Mouse (Mus musculus) CD4-positive, CD25-positive, alpha-beta regulatory T cell, adult 4 months (primary cell): ENCODE measurements at regions not wholly inside any gene's neighbourhood (a gene's known extent, or its start where the extent isn't known, plus 50 kb on each side); places are given as distances from the start of the nearest gene placed in this dataset.

Experiments
- ATAC-seq: one replicate; pipeline ENCODE4 v1.8.0; 2017

DNA sequence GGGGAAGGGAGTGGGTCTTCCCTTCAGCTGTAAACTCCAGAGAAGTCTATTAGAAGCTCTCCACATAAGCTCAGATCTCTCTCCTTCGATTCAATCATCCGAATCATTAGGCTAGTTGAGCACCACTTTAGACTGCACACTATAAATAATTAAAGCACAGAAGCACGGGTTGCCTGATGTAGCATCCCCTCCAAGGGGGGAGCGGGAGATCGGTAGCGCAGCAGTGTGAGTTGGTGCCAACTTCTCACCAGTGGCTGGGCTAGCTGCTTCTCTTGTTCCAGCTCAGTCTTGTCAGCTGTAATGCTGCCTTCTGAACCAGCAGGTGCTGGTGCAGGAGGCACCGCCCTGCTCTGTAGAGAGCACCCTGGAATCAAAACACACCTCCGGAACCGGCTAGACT is 78.6 kb downstream of the A830031A19Rik start:
- no peak for ATAC-seq

DNA sequence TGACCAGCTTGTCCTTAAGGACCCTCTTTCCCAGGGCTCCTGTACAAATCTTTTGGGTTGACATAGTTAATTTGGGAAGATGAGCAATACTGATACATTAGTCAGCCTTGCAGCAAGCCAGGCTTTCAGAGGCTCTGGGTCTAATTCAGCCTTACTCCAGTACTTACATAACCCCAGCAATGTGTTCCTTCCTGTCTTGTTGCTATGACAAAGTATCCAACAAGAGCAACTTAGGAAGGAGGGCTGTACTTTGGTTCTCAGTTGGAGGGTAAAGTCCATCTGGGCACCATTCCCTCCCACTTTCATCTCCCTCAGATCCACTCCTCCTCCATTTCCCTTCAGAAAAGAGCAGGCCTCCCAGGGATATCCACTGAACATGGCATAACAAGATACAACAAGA is 80.7 kb downstream of the A830031A19Rik start:
- no peak for ATAC-seq

DNA sequence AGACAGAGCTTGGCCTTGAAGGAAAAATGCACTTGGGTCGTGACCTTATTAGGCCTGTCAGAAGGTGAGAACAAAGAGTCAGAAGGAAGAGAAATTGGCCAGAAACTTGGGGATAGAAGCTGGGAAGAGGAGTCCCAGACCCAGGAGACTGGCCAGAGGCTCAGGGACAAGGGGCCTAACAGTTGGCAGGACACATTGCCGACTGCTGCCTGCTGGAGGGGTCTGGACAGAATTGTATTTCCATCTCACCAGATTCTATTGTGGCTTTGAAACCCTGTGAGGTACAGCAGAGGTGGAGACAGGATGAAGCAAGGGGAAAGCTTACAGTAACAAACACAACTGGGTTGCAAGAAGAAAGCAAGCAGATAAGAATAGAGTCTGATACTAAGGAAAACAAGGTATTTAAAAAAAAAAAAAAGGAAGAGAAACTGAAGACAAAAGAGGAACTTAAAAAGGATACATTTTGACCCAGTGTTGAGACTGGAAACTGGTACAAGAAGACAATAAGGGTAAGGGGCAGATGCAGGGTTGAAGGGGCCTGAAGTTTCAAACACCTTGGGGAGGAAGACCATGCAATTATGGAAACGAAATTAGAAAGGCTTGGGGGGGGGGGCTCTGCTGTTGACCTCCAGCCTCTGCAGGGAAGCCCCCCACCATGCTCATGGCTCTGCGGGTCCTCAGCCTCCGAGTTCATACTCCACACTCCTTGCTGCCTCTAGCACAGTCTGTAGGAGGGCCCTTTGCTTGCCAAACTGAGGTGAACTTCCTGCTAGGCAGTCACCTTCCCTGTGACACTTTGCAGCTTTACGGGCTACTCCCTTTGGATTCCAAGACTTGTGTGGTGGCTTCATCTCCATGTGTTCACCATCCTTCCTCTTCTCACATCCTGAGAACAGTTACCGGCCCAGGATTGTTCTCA is 87.1 kb downstream of the A830031A19Rik start:
- ATAC-seq = no peak

DNA sequence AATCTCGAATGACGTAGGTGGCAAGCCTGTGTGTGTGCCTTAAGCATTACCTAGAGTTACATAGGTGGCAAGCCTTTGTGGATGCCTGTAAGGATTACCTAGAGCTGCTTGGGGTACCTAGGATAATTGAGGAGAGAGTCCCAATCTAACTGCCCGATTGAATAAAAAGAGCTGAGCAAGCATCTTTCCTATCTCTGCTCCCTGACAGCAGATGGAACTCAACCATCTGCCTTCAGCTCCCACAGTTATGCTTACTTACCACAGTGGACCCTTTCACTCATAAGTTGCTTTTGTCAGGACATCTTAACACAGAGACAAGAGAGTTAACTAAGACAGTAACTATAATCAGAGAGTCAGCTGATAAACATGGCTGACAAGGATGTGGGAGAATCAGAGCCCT is 89.6 kb downstream of the A830031A19Rik start:
- ATAC-seq = no peak

DNA sequence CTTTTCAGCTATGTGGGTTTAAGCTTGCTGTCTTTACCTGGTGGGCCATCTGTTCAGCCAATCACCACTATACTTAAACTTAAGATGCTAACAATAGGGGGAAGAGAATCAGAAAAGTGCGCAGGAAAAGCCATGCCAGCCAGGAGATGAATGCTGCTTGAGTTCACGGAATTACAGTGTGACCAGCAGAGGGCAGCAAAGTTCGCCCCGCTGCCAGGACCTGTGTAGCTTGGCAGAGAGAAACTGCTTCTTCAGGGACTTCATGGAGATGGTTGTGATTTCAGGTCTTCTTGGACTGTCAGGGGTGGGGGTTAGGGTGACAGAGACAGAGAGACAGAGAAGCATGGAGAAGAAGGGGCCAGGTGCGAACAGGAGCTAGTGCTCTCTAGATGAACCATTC is 84.3 kb upstream of the Papolg start:
- ATAC-seq = peak; percentile 53

DNA sequence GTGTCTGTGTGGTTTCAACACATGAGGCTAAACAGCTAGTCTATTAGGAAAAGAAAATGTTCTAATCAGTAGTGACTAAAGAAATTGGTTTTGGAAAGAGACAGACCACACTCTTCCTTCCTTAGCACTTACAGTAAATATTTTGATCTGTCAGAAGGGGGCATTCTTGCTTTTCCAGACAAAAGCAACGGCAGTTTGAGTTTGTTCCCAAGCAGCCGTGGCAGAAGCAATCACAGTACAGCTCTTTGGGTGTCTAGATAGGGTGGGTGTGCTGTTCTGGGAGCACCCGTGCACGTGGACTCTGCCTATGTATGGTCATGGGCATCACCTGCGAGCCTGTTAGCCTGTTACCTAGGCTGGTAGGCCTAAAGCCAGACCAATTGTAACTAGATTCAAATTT is 83.2 kb upstream of the Papolg start:
- ATAC-seq = no peak

DNA sequence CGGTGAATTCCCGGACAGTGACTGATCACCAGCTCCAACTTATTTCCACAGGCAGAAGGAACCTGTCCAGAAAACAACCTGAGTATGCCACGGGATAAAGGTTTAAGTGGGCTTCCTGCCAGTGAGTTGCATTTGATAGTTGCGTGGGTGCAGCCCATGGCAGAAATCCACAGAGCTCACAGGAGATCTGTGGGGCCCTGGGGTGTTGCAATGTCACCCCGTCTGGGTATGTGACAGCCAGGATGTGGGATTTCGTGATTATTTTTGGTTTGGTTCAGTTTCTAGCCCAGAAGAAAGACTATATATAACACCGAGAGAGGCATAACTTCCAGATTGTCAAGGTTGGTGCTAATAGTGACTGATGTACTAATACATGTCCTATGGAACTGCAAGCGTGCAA is 82.0 kb upstream of the Papolg start:
- no peak for ATAC-seq

DNA sequence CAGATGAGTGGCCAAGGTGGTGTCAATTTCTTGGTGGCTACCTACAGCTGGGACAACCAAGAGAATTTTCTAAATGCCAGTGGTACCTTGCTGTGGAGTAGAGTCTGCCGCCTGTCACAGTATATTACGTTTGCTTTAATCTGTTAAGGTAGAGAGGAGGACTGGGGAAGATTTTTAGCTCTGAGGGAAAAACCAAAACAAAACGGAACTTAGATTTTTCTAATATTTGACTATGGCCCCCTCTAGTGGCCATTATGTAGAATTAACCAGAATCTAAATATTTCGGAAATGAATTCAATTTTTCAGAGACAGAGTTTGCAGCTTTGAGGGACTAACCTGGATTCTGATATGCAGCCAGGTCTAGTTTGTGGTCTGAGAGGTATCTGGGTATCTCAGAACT is 59.3 kb upstream of the Papolg start:
- ATAC-seq = peak; percentile 79

DNA sequence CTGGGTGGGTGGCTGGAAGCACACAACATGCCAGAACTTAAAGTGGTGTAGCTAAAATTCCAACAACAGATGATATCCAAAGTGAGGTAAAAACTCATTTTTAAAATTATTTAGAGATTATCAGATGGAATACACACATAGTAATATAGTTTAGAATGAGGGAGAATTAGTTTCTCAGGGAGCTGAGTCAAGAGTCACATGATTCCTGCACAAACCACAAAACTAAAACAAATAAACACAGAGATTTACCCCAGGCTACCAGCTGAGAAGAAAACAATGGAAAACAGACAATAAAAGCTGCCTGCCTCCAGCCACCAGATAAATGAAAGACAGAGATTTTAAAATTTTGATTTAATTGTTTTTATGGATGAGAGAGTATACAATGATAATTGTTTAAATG is 50.9 kb upstream of the Papolg start:
- no peak for ATAC-seq
